Mouse (Mus musculus) forebrain, embryonic 14.5 days (tissue): ENCODE data around the gene Sema5a. TPM values are rescaled to one million over a fixed set of nuclear protein-coding genes. Genes with fewer than 3 reads are reported as not detected.

Source experiments
- ATAC-seq: fragments of 200-750 bp; cut with Nextera tagmentation; 2 replicates; pipeline ENCODE4 v1.8.0; 2017; ENCODE audit warnings: mild to moderate bottlenecking, moderate library complexity
- DNase-seq: peaks from one replicate; pipeline ENCODE4 v3.0.0-alpha.2; 2015; ENCODE audit warnings: low spot score
- H3K27ac ChIP-seq: fragments of 300-500 bp; sonication (generic); 2 replicates; pipeline ENCODE4 v1.5.1; 2014; ENCODE audit warnings: low read depth, mild to moderate bottlenecking, control low read depth, low read length, moderate library complexity
- H3K27me3 ChIP-seq: fragments of 300-500 bp; sonication (generic); replicated peaks from 2 replicates; pipeline ENCODE4 v1.6.1; 2014; ENCODE audit warnings: low read length, control low read depth, mixed read lengths; ENCODE audit not compliant: control insufficient read depth, insufficient read depth
- H3K36me3 ChIP-seq: fragments of 300-500 bp; sonication (generic); 2 replicates; pipeline ENCODE4 v1.6.1; 2014; ENCODE audit warnings: low read length, control low read depth; ENCODE audit not compliant: control insufficient read depth, insufficient read depth
- H3K4me1 ChIP-seq: fragments of 300-500 bp; sonication (generic); 2 replicates; pipeline ENCODE4 v1.6.1; 2014; ENCODE audit warnings: antibody characterized with exemption, low read length, control low read depth; ENCODE audit not compliant: control insufficient read depth, insufficient read depth
- H3K4me2 ChIP-seq: fragments of 300-500 bp; sonication (generic); 2 replicates; pipeline ENCODE4 v1.6.1; 2014; ENCODE audit warnings: mild to moderate bottlenecking, control low read depth, low read length
- H3K4me3 ChIP-seq: fragments of 300-500 bp; sonication (generic); 2 replicates; pipeline ENCODE4 v1.5.1; 2014; ENCODE audit warnings: low read depth, low read length, control low read depth
- H3K9ac ChIP-seq: fragments of 300-500 bp; sonication (generic); 2 replicates; pipeline ENCODE4 v1.6.1; 2014; ENCODE audit warnings: mild to moderate bottlenecking, low read length, control low read depth, moderate library complexity
- H3K9me3 ChIP-seq: fragments of 300-500 bp; sonication (generic); replicated peaks from 2 replicates; pipeline ENCODE4 v1.6.1; 2016; ENCODE audit warnings: low read length, control low read depth, mixed read lengths; ENCODE audit not compliant: control insufficient read depth
- WGBS: fragments of 180-500 bp; shearing (Covaris S2); extraction: QIAGEN DNeasy Blood & Tissue Kit; methylation state at CpG from one replicate; pipeline ENCODE4 v1.1.7; 2014; 5-methylcytosine and 5-hydroxymethylcytosine counted together
- polyA plus RNA-seq: library from polyadenylated mRNA; unstranded; fragments of >200 nt; fragmentation: Nextera tagmentation; extraction: Ambion mirVana; gene quantifications from 2 replicates; pipeline ENCODE4 v1.2.1, GENCODE M21; 2014

Gene Sema5a
- polyA plus RNA-seq, 1 experiment from 2014 or later, result 10.1 TPM

DNA sequence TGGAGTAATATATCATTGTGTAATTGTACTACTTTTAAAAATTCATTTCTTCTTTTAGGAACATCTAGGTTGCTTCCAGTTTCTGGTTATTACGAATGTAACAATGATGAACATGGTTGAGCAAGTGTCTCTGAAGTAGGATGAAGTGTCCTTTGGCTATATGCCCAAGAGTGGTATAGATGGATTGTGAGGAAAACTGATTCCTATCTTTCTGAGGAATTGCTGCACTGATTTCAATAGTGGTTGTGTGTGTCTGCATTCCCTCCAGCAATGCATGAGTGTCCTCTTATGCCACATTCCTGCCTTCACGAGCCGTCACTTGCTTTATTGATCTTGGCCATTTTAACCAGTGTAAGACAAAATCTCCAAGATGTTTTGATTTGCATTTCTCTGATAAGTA is 163.2 kb downstream of the Sema5a start:
- Histone ChIP-seq H3K9ac (no peak overlapping the region), H3K36me3 (no peaks in the 10 kb centered on the region), H3K4me3 (no peak overlapping the region), H3K4me1 (no peaks in the 10 kb centered on the region), H3K27me3 (no peaks in the 10 kb centered on the region), H3K9me3 (no peaks in the 10 kb centered on the region), H3K27ac (no peak overlapping the region), H3K4me2 (no peak overlapping the region)
- DNase-seq (no peak), ATAC-seq (no peak)
- 93% methylated on average over 3 of the region's 3 CpGs for WGBS

DNA sequence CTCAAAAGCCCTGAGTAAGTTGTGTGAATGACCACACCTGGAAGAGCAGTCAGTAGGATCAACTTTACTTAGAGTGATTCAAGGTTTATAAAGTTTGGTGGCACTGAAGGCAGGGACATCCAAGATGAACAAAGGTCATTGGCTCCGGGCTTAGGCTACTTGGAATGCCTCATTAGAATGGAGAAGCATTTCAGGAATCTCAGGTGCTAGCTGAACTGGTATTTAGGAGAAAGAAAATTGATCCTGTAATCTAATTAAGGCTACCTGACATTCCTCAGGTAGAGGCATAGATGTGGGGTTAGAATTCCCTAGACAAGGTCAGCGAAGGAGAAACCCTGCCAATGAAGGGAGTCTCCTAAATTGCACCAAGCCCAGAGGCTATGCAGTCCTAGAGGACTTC is 171.7 kb downstream of the Sema5a start:
- Histone ChIP-seq H3K4me1 (no peaks in the 10 kb centered on the region), H3K36me3 (no peaks in the 10 kb centered on the region), H3K9ac (no peak overlapping the region), H3K27me3 (no peaks in the 10 kb centered on the region), H3K9me3 (no peaks in the 10 kb centered on the region), H3K27ac (no peak overlapping the region), H3K4me2 (no peak overlapping the region), H3K4me3 (no peak overlapping the region)
- no peak for ATAC-seq
- no peak for DNase-seq
- WGBS, result 94% methylated on average over 2 of the region's 2 CpGs

DNA sequence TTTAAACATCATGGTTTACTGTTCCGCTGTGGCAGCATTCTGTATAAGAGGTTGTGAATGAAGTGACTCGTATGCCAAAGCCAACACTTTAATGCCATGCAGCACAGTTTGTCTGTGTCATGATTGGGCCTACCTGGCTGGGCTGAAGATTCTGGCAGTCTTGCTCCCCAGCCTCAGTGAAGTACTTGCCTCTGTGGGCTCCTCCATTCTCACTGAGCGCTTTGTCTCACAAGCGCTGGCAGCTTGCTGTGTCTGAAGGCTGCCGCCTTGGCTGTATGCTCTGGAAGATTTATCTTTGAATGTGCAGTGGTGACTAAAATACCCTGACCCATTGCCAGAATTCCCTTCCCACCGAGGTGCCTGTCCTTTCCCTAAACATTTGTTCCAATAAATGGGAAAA is 178.0 kb downstream of the Sema5a start:
- Histone ChIP-seq H3K36me3 (no peaks in the 10 kb centered on the region), H3K27ac (no peak overlapping the region), H3K9ac (no peak overlapping the region), H3K4me2 (no peak overlapping the region), H3K27me3 (no peaks in the 10 kb centered on the region), H3K4me1 (no peaks in the 10 kb centered on the region), H3K9me3 (no peaks in the 10 kb centered on the region), H3K4me3 (no peak overlapping the region)
- WGBS, result 64% methylated on average over 6 of the region's 6 CpGs
- ATAC-seq (no peak), DNase-seq (peak; percentile 46)

DNA sequence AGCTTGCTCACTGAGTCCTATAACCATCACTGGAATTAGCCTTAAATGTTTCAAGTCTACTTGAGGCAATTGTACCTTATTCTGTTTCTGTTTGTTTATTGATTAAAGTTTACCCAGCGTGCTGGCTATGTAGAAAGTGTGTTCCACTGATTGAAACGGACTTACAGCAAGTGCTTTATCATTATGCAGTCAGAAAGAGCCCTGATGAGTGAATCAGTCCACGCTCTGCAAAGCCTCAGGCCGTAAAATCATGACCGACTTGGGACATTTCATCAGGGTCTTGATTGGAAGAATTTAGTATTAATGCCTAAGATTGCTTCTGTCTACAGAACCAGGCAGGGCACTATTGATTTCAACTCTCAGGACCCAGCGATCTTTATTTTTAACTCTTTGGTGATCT is 178.5 kb downstream of the Sema5a start:
- Histone ChIP-seq H3K4me1 (no peaks in the 10 kb centered on the region), H3K36me3 (no peaks in the 10 kb centered on the region), H3K9me3 (no peaks in the 10 kb centered on the region), H3K9ac (no peak overlapping the region), H3K4me3 (no peak overlapping the region), H3K27me3 (no peaks in the 10 kb centered on the region), H3K4me2 (no peak overlapping the region), H3K27ac (no peak overlapping the region)
- DNase-seq, result no peak
- 88% methylated on average over 6 of the region's 6 CpGs for WGBS
- no peak for ATAC-seq

DNA sequence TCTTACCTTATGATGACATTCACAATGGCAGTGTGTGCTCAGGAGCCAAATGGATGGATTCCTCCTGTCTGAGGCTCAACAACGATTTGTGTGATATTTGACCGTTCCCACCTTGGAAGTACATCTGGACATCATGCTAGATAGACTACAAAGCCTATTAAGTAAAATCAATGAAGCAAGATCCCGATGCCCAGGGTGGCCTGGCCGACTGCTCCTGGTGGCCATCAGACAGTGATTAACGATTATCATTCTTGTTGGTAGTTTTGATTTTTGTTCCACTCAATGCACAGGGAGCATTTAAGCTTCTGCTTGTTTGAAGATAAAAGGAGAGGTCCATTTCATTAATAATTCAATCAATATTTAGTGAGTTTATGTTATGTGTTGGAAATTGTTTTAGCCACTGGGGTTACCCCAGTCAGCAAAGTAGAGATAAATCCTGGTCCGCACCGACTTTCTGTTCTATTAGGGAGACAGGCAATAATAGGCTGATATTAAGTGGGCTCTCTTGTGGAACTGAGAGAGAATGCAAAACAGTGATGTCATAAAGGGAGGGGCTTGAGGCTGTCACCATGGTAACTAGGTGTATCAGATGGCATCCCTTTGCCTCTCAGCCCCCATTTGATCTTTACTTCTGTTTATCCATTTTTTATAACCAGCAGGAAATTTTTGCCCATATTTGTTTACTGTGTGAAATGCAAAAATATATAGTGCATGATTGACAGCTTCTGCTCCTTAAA is 182.7 kb downstream of the Sema5a start:
- no peak overlapping the region for H3K4me2 ChIP-seq
- no peaks in the 10 kb centered on the region for H3K9me3 ChIP-seq
- DNase-seq (peak; percentile 45), ATAC-seq (peak; percentile 57; the same call in 1 of the 2 replicates)
- no peak overlapping the region for H3K9ac ChIP-seq
- H3K27me3 ChIP-seq, result no peaks in the 10 kb centered on the region
- no peaks in the 10 kb centered on the region for H3K36me3 ChIP-seq
- WGBS, result 68% methylated on average over 7 of the region's 7 CpGs
- H3K4me1 ChIP-seq, result peaks cover 3% of the 10 kb centered on the region; the same call in 1 of the 2 replicates
- H3K4me3 ChIP-seq, result no peak overlapping the region
- H3K27ac ChIP-seq, result no peak overlapping the region

DNA sequence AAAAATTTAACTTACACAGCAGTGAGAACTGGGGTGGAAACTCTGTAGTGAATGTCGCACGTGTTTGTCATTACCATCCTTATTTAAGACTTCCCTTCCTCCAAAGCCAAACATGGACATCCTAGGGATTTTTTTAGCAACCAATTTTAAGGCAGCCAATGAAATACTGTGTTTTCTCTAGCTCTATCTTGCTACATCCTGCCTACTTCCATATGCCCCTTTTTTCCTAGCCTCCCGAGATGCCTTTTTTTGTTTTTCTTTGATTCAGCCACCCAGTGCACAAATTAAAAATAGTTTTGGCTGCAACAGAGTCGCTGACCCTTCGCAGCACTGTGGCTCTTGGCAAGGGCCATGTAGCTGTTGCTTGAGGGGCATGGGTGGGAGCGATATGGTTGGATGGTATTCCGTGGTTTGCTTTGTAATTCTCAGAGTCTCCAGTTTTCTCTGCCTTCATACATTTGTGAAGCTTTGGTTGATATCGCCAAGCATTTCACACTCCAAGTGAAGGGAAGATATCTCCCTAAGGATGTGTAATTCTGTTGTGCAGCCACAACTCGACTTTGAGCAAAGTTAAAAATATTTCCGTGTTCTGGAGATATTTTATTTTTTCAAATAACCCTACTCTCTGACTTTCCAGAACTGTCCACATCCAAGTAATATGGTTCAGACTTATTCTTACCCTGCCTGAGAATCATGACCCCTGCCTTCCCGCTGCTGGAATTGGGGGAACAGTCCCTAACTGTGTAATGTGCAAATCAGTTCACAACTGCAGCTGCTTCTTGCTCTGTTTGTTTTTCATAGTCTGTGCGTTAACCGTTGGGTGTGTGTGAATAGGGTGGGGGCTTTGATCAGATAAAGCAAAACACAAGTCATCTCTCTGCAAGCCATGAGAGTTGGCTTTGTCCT is 188.6 kb downstream of the Sema5a start:
- H3K27me3 ChIP-seq, result no peaks in the 10 kb centered on the region
- ATAC-seq, result peak; percentile 53
- H3K4me2 ChIP-seq, result no peak overlapping the region
- no peak overlapping the region for H3K27ac ChIP-seq
- no peaks in the 10 kb centered on the region for H3K36me3 ChIP-seq
- H3K4me1 ChIP-seq, result peaks cover 3% of the 10 kb centered on the region; the same call in 1 of the 2 replicates
- no peaks in the 10 kb centered on the region for H3K9me3 ChIP-seq
- no peak for DNase-seq
- H3K9ac ChIP-seq, result no peak overlapping the region
- WGBS, result 76% methylated on average over 13 of the region's 13 CpGs
- H3K4me3 ChIP-seq, result no peak overlapping the region

DNA sequence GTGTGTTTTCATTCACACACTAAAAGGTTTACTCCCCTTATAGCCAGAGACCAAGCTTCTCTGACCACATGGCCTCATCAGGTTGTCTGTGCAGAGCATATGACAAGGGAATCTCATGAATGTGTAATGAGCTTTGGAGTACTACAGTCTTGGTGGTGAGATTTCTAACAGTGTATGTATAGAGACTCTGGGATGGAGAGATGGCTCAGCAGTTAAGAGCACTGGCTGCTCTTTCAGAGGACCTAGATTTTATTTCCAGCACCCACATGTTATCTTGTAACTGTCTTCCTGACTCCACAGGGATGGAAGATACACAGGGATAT is 189.2 kb downstream of the Sema5a start:
- Histone ChIP-seq H3K4me2 (no peak overlapping the region), H3K27me3 (no peaks in the 10 kb centered on the region), H3K9ac (no peak overlapping the region), H3K4me3 (no peak overlapping the region), H3K9me3 (no peaks in the 10 kb centered on the region), H3K27ac (no peak overlapping the region), H3K36me3 (no peaks in the 10 kb centered on the region), H3K4me1 (peaks cover 3% of the 10 kb centered on the region; the same call in 1 of the 2 replicates)
- DNase-seq (peak; percentile 38), ATAC-seq (peak; percentile 78)

DNA sequence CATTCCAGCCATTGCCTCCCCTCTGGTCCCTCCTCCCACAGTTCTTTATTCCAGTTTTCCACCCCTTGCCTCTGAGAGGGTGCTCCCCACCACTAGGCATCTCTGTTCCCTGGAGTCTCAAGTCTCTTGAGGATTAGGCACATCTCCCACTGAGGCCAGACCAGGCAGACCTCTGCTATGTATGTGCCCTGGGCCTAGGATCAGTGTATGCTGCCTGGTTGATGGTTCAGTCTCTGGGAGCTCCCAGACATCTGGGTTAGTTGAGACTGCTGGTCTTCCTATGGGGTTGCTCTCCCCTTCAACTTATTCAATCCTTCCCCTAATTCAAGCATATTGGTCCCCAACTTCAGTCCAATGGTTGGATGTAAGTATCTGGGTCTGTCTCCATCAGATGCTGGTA is 189.7 kb downstream of the Sema5a start:
- ATAC-seq, result no peak
- Histone ChIP-seq H3K27ac (no peak overlapping the region), H3K4me1 (peaks cover 3% of the 10 kb centered on the region; the same call in 1 of the 2 replicates), H3K27me3 (no peaks in the 10 kb centered on the region), H3K9ac (no peak overlapping the region), H3K9me3 (no peaks in the 10 kb centered on the region), H3K4me3 (no peak overlapping the region), H3K4me2 (no peak overlapping the region), H3K36me3 (no peaks in the 10 kb centered on the region)
- DNase-seq, result no peak

DNA sequence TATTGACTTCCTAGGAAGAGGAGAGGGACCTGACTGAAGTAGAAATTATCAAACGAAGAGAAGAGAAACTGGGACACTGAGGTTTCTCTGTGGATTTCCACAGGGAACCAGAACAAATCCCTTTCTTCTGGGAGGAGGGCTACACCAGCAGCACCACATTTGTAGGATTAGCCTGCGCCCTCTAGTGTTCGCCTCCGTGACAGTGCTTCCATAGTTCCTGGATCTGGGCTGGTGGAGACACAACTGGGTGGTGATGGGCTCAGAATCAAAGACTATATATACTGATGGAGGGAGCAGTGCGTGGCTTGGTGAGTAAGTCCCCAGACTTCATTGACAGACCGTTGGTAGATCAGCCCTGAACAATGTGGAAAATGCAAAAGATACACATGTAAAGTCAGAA is 193.0 kb downstream of the Sema5a start:
- Histone ChIP-seq H3K27me3 (no peaks in the 10 kb centered on the region), H3K4me2 (no peak overlapping the region), H3K4me1 (no peaks in the 10 kb centered on the region), H3K9me3 (no peaks in the 10 kb centered on the region), H3K27ac (no peak overlapping the region), H3K36me3 (no peaks in the 10 kb centered on the region), H3K4me3 (no peak overlapping the region), H3K9ac (no peak overlapping the region)
- ATAC-seq (peak; percentile 74), DNase-seq (peak; percentile 80)
- WGBS, result 27% methylated on average over 6 of the region's 6 CpGs
